Mouse (Mus musculus): ENCODE results near the gene Cenpj.

- TF ChIP-seq POLR2A (IDR thresholded peaks at IDR 0.05; ENCODE audit: insufficient read length, low read depth), result no peak
- no peak for TF ChIP-seq MAX (IDR thresholded peaks at IDR 0.05; ENCODE audit: low read depth)
- no peak for TF ChIP-seq POLR2AphosphoS2 (IDR thresholded peaks at IDR 0.05; ENCODE audit: insufficient read length, low read depth)
- TF ChIP-seq MYOG (IDR thresholded peaks at IDR 0.05; ENCODE audit: control insufficient read depth in 1 of 3, insufficient read depth in 1 of 3, insufficient read length in 2 of 3, low read depth in 2 of 3), result peak in 1 of 3 experiments; percentile 49
- peak in 2 of 3 experiments; percentile 78 to 80 for TF ChIP-seq MYOD1 (IDR thresholded peaks at IDR 0.05; ENCODE audit: control insufficient read depth in 1 of 3, insufficient read length in 2 of 3, low read depth in 2 of 3)
- TF ChIP-seq TCF12 (IDR thresholded peaks at IDR 0.05; ENCODE audit: insufficient read depth, poor library complexity, severe bottlenecking), result no peak
- TF ChIP-seq TCF3 (IDR thresholded peaks at IDR 0.05; ENCODE audit: insufficient read length, low read depth), result no peak
- TF ChIP-seq E2F4 (IDR thresholded peaks at IDR 0.05; ENCODE audit: insufficient read depth), result no peak
- no peak for TF ChIP-seq USF1 (IDR thresholded peaks at IDR 0.05; ENCODE audit: low read depth)
- no peak for TF ChIP-seq REST (IDR thresholded peaks at IDR 0.05; ENCODE audit: insufficient read depth, insufficient read length)
- no peak for TF ChIP-seq CEBPB (IDR thresholded peaks at IDR 0.05; ENCODE audit: insufficient read depth, poor library complexity, severe bottlenecking)
- TF ChIP-seq SRF (IDR thresholded peaks at IDR 0.05; ENCODE audit: control insufficient read depth, insufficient read length, low read depth), result no peak
These were observed 16.1 kb downstream of the Cenpj start for GRCm38 (mm10) chr14:56559134-56559533.

All from myocyte (in vitro differentiated cells).